Mouse (Mus musculus) kidney, adult 10 weeks (tissue): ENCODE measurements around the gene Entpd5. TPM values are rescaled to one million over a fixed set of nuclear protein-coding genes. Genes with fewer than 3 reads are reported as not detected.

ENCODE experiments used
- polyA plus RNA-seq: library from polyadenylated mRNA; stranded (reverse); fragments of 350-450 nt; fragmentation: Illumina TruSeq; extraction: RNeasy Lipid Tissue Mini Kit (QIAGEN cat#74804); gene quantifications from one replicate; pipeline ENCODE4 v1.2.3, GENCODE M21; 2014; ENCODE audit warnings: low read depth, low replicate concordance

The Entpd5 gene
- 313 TPM for polyA plus RNA-seq

DNA sequence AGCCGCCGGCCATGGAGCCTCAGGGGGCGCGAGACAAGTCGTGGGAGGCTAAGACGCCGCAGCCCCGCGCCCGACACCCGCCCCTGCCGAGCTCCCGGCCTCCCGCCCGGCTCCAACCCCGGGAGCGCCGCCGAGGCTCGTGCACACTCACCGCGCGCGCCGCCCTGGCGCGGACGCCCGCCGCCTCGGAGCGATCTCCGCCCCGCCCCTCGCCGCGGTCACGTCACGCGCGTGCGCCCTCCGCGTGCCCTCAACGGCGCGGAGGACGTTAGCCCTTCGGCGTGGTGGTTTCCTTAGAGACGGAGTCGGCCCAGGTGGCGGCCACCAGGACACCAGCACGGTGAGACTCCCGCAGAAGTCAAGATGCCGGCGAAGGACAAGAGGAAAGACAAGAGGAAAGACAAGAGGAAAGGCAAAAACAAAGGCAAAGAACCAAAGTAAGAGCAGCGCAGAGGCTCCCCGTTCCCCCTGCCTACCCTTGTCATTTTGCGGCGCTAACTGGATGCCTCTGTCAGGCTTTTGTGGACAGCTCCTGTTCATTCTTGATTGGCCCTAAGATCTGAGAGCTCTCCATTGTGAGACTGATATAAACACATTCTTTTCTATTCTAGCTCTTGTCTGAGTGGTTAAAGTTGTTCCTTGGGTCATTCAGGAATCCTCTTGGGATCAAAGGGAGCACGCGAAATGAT lies at the start of gene Entpd5, which contains the start of gene Bbof1:
Entpd5 (minus strand) TSS at position 211 of the 689 bp plus-strand sequence.
Bbof1 (plus strand) TSS at position 253 of the 689 bp plus-strand sequence.

GRCm38 (mm10) chr12:84450718-84451646 lies 42.2 kb upstream of the Entpd5 start, which contains the start of the genes Aldh6a1 and Lin52:
Aldh6a1 (minus strand) TSS chr12:84451004.
Lin52 (plus strand) TSS chr12:84451422.

GRCm38 (mm10) chr12:84416834-84417604 lies 8.2 kb upstream of the Entpd5 start, which contains the start of gene Rnf113a2:
Rnf113a2 (plus strand) TSS chr12:84417196.

GRCm38 (mm10) chr12:84361555-84362489 lies 47.0 kb downstream of the Entpd5 start, which contains the start of the genes Coq6 and Fam161b:
Coq6 (plus strand) TSS chr12:84361657.
Fam161b (minus strand) TSS chr12:84361833.

Other genes with a start within 250 kb of the Entpd5 start
- 4.6 TPM for gene Elmsan1, start 190.1 kb downstream of the Entpd5 start, polyA plus RNA-seq
- 199 TPM for gene Ptgr2, start 123.8 kb downstream of the Entpd5 start, polyA plus RNA-seq
- 21.9 TPM for gene Zfp410, start 92.2 kb downstream of the Entpd5 start, polyA plus RNA-seq
- gene Coq6, start 47.4 kb downstream of the Entpd5 start, polyA plus RNA-seq, result 1.2 TPM
- 3.6 TPM for gene Fam161b, start 47.2 kb downstream of the Entpd5 start, polyA plus RNA-seq
- gene Bbof1, start within 50 bp of the Entpd5 start, polyA plus RNA-seq, result 19.5 TPM
- 10.9 TPM for gene Rnf113a2, start 8.2 kb upstream of the Entpd5 start, polyA plus RNA-seq
- 1,492 TPM for gene Aldh6a1, start 42.0 kb upstream of the Entpd5 start, polyA plus RNA-seq
- gene Lin52, start 42.4 kb upstream of the Entpd5 start, polyA plus RNA-seq, result 35.7 TPM
- gene Vsx2, start 160.7 kb upstream of the Entpd5 start, polyA plus RNA-seq, result not detected
- gene Abcd4, start 208.4 kb upstream of the Entpd5 start, polyA plus RNA-seq, result 9.9 TPM
- gene Vrtn, start 232.0 kb upstream of the Entpd5 start, polyA plus RNA-seq, result not detected